Mouse (Mus musculus) gastrocnemius, postnatal 25 days (tissue): ENCODE results near the gene Olfr744. TPM values are rescaled to one million over a fixed set of nuclear protein-coding genes. Genes with fewer than 3 reads are reported as not detected.
"Not testable (repeated sequence)": the region's sequence is repeated elsewhere in the genome, so short reads cannot be mapped to it uniquely, and the experiment has no call there.

ENCODE experiments used
- DNase-seq: peaks from one replicate; pipeline ENCODE4 v3.0.0; 2022
- long read RNA-seq, 2 experiments: library from polyadenylated mRNA; stranded (forward); transcript quantifications; one replicate each; pipeline ENCODE4 v2.0.0; 2021
- total RNA-seq, 2 experiments: library from RNA; stranded (reverse); gene quantifications; 1 replicate in 1 of 2; 2 replicates in 1 of 2; pipeline ENCODE4 v1.2.3; 2021

Gene Olfr744
- not detected for total RNA-seq
- long read RNA-seq, experiment 1: 0 reads
- long read RNA-seq, experiment 2: 0 reads

GRCm38 (mm10) chr14:50614579-50614978 lies at the start of gene Olfr744:
TSS of gene Olfr744 (plus strand) at chr14:50614879.
- DNase-seq: no peak

GRCm38 (mm10) chr14:50573056-50573455 lies 41.6 kb upstream of the Olfr744 start:
- DNase-seq: not testable (repeated sequence)

- DNase-seq: no peak
These were observed 24.4 kb downstream of the Olfr744 start, which contains the start of gene Olfr745 for GRCm38 (mm10) chr14:50639088-50639487. TSS of gene Olfr745 (plus strand) at chr14:50639388.

GRCm38 (mm10) chr14:50646783-50647182 lies 32.1 kb downstream of the Olfr744 start, which contains the start of gene Olfr746:
TSS of gene Olfr746 (plus strand) at chr14:50647083.
- DNase-seq: no peak

Other genes with a start within 250 kb of the Olfr744 start
- gene Olfr736, start 233.7 kb upstream of the Olfr744 start, total RNA-seq: not detected
- gene Olfr738, start 207.3 kb upstream of the Olfr744 start, total RNA-seq: not detected
- not detected for gene Olfr739, start 196.3 kb upstream of the Olfr744 start, total RNA-seq
- gene Olfr740, start 169.3 kb upstream of the Olfr744 start, total RNA-seq: not detected
- gene Olfr741, start 142.1 kb upstream of the Olfr744 start, total RNA-seq: not detected
- not detected for gene Olfr742, start 111.3 kb upstream of the Olfr744 start, total RNA-seq
- not detected for gene Olfr743, start 93.0 kb upstream of the Olfr744 start, total RNA-seq
- gene Olfr745, start 24.5 kb downstream of the Olfr744 start, total RNA-seq: not detected
- not detected for gene Olfr746, start 32.2 kb downstream of the Olfr744 start, total RNA-seq
- gene Olfr747, start 78.3 kb downstream of the Olfr744 start, total RNA-seq: not detected
- not detected for gene Olfr748, start 92.5 kb downstream of the Olfr744 start, total RNA-seq
- not detected for gene Olfr749, start 130.2 kb downstream of the Olfr744 start, total RNA-seq
- gene Ttc5, start 170.6 kb downstream of the Olfr744 start, total RNA-seq: 1 to 10 TPM; 7.4 to 8.2 TPM
- gene Ccnb1ip1, start 192.9 kb downstream of the Olfr744 start, total RNA-seq: not detected
- 1 to 10 TPM; 7.5 to 8.5 TPM for gene Parp2, start 193.0 kb downstream of the Olfr744 start, total RNA-seq